Mouse (Mus musculus): ENCODE data around the gene Parn.

Parn gene

DNA sequence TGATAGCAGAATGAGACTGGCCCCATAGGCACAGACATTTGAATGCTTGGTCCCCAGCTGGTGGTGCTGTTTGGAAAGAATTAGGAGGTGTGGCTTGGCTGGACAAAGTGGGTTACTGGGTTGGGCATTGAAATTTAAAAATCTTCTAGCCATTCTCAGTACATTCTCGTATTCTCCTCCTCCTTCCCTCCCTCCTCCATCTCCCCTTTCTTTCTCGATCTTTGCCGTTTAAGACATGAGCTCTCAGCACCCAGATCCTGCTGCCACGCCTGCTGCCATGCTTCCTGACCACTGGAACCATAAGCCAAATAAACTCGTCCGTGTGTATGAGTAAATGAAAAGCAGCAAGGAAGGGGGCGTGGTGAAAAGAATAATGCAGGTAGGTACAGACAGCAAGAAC is 111.5 kb downstream of the Parn start:
- no peak for DNase-seq (ENCODE audit: low read depth, low spot score)

DNA sequence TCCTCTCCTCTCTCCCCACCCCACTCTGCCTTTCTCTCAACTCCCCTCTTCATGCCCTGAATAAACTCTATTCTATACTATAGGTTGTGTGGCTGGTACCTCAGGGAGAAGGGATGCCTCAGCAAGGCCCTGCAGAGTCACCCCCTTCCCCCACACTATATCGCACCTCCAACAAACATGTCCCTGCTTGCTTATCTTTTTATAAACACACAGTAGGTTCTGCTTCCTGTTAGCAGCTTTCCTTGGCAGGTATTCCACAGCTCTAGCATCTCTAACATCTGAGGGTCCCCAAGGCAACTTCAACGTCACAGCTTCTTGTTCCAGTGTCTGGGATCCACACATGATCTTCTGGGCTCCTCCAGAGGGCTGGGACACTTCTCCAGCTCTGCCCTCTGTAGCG is 117.3 kb downstream of the Parn start:
- no peak for DNase-seq (ENCODE audit: low read depth, low spot score)

DNA sequence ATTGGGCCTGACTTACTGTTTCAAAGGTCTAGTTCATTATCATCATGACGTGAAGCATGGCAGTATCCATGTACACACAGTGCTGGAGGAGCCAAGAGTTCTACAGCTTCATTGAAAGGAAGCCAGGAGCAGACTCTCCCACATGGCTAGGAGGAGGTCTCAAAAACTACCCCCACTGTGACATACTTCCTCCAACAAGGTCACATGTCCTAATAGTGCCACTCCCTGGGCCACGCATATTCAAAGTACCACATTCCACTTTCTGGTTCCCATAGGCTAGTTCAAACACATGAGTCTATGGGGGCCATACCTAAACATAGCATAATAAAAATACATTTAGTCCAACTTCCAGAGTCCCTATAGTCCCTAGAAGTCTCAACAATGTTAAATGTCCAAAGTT is 118.0 kb downstream of the Parn start:
- DNase-seq (ENCODE audit: low read depth, low spot score): no peak

- no peak for DNase-seq (ENCODE audit: low read depth, low spot score)
Observed at GRCm38 (mm10) chr16:13541816-13542215, 126.2 kb downstream of the Parn start.

- no peak for DNase-seq (ENCODE audit: low read depth, low spot score)
Observed at GRCm38 (mm10) chr16:13541121-13541747, 126.7 kb downstream of the Parn start.

GRCm38 (mm10) chr16:13538933-13539648 is 128.9 kb downstream of the Parn start:
- no peak for DNase-seq (ENCODE audit: low read depth, low spot score)

DNA sequence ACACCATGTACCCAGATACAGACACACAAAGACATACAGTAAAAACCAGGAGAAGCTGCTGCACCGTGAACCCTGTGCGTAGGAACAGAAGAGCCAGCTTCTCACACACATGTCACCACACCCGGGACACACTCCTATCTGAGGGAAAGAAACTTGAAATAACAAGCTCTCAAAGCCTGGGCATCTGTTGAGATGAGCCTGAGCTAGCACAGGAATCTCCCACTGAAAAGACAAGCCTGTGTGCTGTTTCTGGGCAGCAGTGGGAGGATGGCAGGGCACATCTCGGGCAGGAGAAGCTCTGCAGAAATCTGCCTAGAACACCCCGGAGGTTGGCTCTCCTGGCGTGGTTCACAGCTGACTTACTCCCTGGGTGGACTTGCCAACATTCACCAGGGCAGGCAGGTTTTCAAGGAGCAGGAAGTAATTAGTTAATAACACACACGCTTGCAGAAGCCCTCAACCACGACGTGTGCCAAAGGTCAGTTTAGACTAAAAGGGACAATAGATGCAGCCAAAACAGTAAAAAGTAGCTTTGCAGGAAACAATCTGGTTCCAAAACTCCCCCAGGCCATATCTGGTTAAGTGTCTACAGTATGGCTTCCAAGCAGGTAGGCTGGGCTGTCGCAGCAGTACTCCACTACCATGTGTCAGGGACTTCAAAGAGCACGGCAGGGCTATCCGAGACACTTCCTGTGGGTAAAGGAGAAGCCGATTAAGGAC is 129.6 kb downstream of the Parn start:
- DNase-seq (ENCODE audit: low read depth, low spot score): no peak

GRCm38 (mm10) chr16:13536404-13536803 is 131.6 kb downstream of the Parn start:
- DNase-seq (ENCODE audit: low read depth, low spot score): no peak

GRCm38 (mm10) chr16:13535856-13536255 is 132.1 kb downstream of the Parn start:
- no peak for DNase-seq (ENCODE audit: low read depth, low spot score)

DNA sequence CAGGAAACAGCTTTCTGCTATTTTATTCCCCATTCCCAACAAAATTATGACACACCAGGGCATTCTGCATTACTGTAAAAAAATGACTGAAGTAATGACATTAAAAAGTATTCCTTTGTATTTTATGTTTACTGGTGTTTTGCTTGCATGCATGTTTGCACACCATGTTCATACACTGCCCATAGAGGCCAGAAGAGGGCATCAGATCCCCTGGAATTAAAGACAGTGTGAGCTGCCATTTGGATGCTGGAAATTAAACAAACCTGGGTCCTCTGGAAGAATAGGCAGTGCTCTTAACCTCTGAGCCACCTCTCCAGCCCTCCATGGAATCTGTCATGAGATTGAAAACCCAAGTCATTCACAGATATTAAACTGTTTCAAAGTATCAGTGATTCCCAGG is 135.1 kb downstream of the Parn start:
- DNase-seq (ENCODE audit: low read depth, low spot score): peak; percentile 11

DNA sequence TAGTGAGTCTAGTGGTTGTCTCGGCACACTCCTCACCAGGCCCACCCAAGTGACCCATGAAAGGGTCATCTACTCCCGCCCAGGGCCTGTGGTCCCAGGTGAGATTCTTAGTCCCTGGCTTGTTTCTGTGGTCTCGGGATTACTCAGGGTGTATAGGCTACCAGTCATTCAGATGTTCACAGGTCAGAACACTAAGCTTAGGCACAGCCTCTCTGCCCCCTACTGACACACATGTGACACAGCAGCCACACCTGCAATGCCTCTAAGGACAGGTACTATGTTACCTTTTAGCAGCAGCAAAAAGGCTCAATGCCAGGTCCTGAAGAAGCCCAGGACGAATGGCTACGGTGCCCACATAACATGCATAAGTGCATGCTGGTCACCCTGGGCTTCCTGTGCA is 136.7 kb downstream of the Parn start:
- DNase-seq (ENCODE audit: low read depth, low spot score): no peak

DNA sequence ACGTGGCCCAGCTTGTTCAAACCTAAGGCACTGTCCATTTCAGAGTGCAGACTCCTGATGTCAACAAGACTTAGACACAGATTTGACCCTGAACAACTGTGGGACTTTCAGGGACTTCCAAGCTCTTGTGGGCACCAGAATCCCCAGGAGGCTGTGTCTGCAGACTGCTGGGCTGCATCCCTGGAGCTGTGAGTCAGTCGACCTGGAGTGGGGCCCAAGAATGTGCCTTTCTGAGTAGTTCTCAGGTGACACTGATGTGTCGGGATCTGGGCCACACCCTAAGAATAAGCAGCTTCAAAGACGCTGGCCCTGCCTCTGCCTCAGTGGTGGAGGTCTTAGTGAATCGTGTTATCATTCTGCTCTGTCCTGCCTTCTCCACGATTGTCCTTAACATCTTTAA is 146.6 kb downstream of the Parn start:
- DNase-seq (ENCODE audit: low read depth, low spot score): no peak

DNA sequence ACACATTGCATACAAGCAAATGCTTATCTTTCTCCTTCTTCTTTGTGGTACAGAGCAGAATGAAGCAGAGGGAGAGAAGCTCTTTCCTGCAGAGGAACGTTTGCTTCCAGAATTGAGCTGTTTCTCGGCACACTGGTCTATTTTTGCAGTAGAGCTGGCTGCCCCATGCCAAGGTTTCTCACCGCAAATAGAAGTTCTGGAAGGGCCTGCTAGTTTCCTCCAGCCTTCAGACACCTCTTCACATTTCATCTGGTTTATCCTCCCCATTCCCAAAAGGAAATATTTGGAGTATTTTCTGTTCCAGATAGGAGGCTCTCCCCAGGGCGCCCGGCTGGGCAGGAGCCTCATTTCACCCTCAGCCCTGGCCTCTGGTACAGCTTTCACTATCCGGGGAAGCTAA is 147.7 kb downstream of the Parn start:
- DNase-seq (ENCODE audit: low read depth, low spot score): no peak

DNA sequence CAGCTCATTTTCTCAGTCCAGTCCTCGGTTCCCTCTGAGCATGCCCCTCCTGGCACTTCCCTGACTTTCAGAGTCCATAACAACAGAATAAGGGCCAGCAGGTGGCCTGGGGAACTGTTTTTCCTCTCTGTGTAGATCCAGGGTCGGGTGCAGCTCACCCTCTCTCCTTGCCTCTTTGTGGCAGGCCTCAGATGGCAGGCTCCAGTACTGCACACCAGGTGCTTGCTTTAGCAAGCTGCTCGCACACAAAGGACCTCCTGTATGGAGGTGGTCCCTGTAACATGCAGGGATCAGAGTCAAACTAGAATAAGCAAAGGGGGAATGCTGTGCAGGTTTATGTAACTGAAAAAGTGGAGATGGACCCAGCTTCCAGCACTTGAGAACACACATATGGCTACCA is 151.8 kb downstream of the Parn start:
- DNase-seq (ENCODE audit: low read depth, low spot score): no peak

DNA sequence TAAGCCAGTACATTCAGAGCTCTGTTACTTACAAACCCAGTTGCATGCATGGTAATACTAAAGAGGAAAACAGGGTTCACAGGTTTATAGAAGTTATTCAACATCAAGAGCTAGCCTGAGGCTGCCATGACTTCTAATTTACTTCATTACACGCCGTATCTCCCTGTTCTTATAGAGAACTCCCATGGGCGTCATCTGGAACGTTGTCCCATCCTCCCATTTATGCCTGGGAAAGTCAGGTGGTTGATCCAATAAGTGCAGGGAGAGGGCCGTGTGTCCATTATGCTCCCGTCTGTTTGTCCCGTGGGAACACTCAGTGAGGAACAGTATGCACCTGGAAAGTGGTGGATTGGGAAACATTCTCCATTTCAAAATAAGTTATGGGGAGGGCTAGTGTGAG is 152.4 kb downstream of the Parn start:
- DNase-seq (ENCODE audit: low read depth, low spot score): no peak

DNA sequence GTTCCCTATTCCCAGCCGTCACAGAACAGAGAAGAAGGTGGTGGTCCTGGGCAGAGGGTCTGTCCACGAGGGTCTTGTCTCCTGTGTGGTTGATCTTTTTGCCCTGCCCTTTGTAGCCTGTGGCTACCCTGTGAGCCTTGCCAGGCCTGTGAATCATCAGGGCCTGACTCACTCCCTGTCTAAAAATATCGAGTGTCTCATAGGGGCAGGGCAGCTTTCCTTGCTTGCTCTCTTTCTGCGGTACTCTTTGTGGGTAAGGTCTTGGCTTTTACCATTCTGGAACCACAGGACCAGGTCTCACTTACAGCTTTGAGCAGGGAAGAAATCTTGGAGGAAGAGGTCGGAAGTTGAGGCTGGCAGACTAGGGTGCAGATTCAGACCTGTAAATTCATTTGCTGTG is 162.9 kb downstream of the Parn start:
- DNase-seq (ENCODE audit: low read depth, low spot score): no peak

- DNase-seq (ENCODE audit: low read depth, low spot score): no peak
Observed at GRCm38 (mm10) chr16:13504476-13504875, 163.5 kb downstream of the Parn start.

DNA sequence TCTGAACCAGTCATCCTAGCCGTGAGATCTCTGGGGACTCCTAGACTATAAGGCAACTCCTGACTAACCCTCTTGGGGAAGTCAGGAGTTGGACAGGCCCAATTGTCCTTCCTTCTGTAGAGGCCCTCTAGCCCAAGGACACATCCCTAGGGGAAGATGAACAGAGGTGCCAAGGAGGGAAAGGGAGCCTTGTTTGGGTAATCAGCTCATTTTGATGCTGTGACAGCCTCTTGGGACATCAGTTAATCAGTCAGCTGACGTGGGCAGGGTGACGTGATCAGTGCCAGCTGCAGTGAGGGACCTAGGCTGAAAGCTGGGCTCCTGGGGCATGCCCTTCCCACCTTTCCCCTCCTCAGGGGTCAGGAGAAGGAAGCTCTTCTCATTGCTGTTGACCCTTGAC is 169.0 kb downstream of the Parn start:
- DNase-seq (ENCODE audit: low read depth, low spot score): no peak

- no peak for DNase-seq (ENCODE audit: low read depth, low spot score)
Observed at GRCm38 (mm10) chr16:13493981-13494380, 174.0 kb downstream of the Parn start.

GRCm38 (mm10) chr16:13492996-13493395 is 175.0 kb downstream of the Parn start:
- DNase-seq (ENCODE audit: low read depth, low spot score): no peak

- DNase-seq (ENCODE audit: low read depth, low spot score): no peak
Observed at GRCm38 (mm10) chr16:13491776-13492175, 176.2 kb downstream of the Parn start.

Measured in retina, adult 2 months (tissue).